8 mouse cellular contexts compared by ENCODE assay signal in genomic region chr4:99193214-99193613, GRCm38 (mm10). TPM values are rescaled to one million over a fixed set of nuclear protein-coding genes. Genes with fewer than 3 reads are reported as not detected.
DNase-seq lines count a peak whose midpoint lies in the region; ATAC-seq and TF ChIP-seq lines count a peak whose summit lies in the region.

No protein-coding gene starts in this region.

- H3K4me1 ChIP-seq in erythroblast, embryonic 14.5 days (ENCODE audit: control insufficient read depth) = peaks cover 11% of the 10 kb centered on the region
- H3K4me1 ChIP-seq in lung, postnatal 0 days (ENCODE audit: insufficient read depth, low read depth, low read length) = no peaks in the 10 kb centered on the region
- no peaks in the 10 kb centered on the region for H3K4me1 ChIP-seq in limb, embryonic 15.5 days
- no peaks in the 10 kb centered on the region for H3K4me1 ChIP-seq in stomach, embryonic 16.5 days (ENCODE audit: control insufficient read depth, insufficient read depth, low read length)

- WGBS in lung, postnatal 0 days = 36% methylated on average over 6 of the region's 6 CpGs
- 36% methylated on average over 6 of the region's 6 CpGs for WGBS in limb, embryonic 15.5 days
- 37% methylated on average over 6 of the region's 6 CpGs for WGBS in stomach, embryonic 16.5 days

- no peak for DNase-seq in lung, postnatal 0 days (ENCODE audit: low spot score)
- DNase-seq in lung, postnatal 36 days = no peak
- no peak for DNase-seq in frontal cortex, adult 2 months (ENCODE audit: extremely low spot score in 1 of 2, low spot score in 1 of 2)
- DNase-seq in right cerebral cortex, postnatal 14 days = no peak

- H3K27me3 ChIP-seq in erythroblast, embryonic 14.5 days (ENCODE audit: control insufficient read depth) = no peaks in the 10 kb centered on the region; the same call in 1 of the 2 replicates
- H3K27me3 ChIP-seq in lung, postnatal 0 days (replicated peaks; ENCODE audit: insufficient read depth, low read length) = no peaks in the 10 kb centered on the region
- H3K27me3 ChIP-seq in limb, embryonic 15.5 days = no peaks in the 10 kb centered on the region
- H3K27me3 ChIP-seq in stomach, embryonic 16.5 days (ENCODE audit: control insufficient read depth, insufficient read depth, low read length) = no peaks in the 10 kb centered on the region

- H3K9ac ChIP-seq in lung, postnatal 0 days (replicated peaks; ENCODE audit: low read depth) = no peak overlapping the region
- no peak overlapping the region for H3K9ac ChIP-seq in limb, embryonic 15.5 days
- no peak overlapping the region for H3K9ac ChIP-seq in stomach, embryonic 16.5 days (ENCODE audit: low read length)

- ATAC-seq in erythroblast, adult 5-6 weeks (replicated peaks; ENCODE audit: low FRiP score, poor library complexity, severe bottlenecking) = no peak
- no peak for ATAC-seq in lung, postnatal 0 days
- ATAC-seq in limb, embryonic 15.5 days (ENCODE audit: insufficient number of reproducible peaks, low FRiP score, low TSS enrichment, low read depth) = no peak
- no peak for ATAC-seq in stomach, embryonic 16.5 days (ENCODE audit: insufficient read depth, low FRiP score)

- peak overlapping the region; percentile 71 for H3K4me2 ChIP-seq in lung, postnatal 0 days (replicated peaks; ENCODE audit: low read depth, low read length)
- peak overlapping the region; percentile 63 for H3K4me2 ChIP-seq in limb, embryonic 15.5 days
- H3K4me2 ChIP-seq in stomach, embryonic 16.5 days (ENCODE audit: low read depth, low read length) = peak overlapping the region; percentile 74

- no peak overlapping the region for H3K27ac ChIP-seq in lung, postnatal 0 days (ENCODE audit: low read length)
- H3K27ac ChIP-seq in limb, embryonic 15.5 days = no peak overlapping the region
- H3K27ac ChIP-seq in stomach, embryonic 16.5 days (ENCODE audit: low read length) = no peak overlapping the region

- no peaks in the 10 kb centered on the region for H3K9me3 ChIP-seq in erythroblast, embryonic 14.5 days (ENCODE audit: control insufficient read depth, low read length)
- no peaks in the 10 kb centered on the region for H3K9me3 ChIP-seq in lung, postnatal 0 days (ENCODE audit: low read length)
- H3K9me3 ChIP-seq in limb, embryonic 15.5 days = no peaks in the 10 kb centered on the region
- no peaks in the 10 kb centered on the region for H3K9me3 ChIP-seq in stomach, embryonic 16.5 days (replicated peaks; ENCODE audit: control insufficient read depth, low read length)

- TF ChIP-seq EP300 in lung, postnatal 0 days (IDR thresholded peaks at IDR 0.05) = no peak

- H3K36me3 ChIP-seq in erythroblast, embryonic 14.5 days (ENCODE audit: control insufficient read depth) = no peaks in the 10 kb centered on the region
- no peaks in the 10 kb centered on the region for H3K36me3 ChIP-seq in lung, postnatal 0 days (ENCODE audit: insufficient read depth, low read length)
- H3K36me3 ChIP-seq in limb, embryonic 15.5 days = no peaks in the 10 kb centered on the region
- H3K36me3 ChIP-seq in stomach, embryonic 16.5 days (ENCODE audit: control insufficient read depth, insufficient read depth, low read length) = no peaks in the 10 kb centered on the region

- TF ChIP-seq CTCF in lung, postnatal 0 days (IDR thresholded peaks at IDR 0.05) = no peak; the same call in 1 of the 2 replicates

- peak overlapping the region; percentile 80 for H3K4me3 ChIP-seq in erythroblast, embryonic 14.5 days (replicated peaks)
- H3K4me3 ChIP-seq in lung, postnatal 0 days (ENCODE audit: low read depth, low read length) = peak overlapping the region; percentile 75
- H3K4me3 ChIP-seq in limb, embryonic 15.5 days = peak overlapping the region; percentile 66; the same call in 1 of the 2 replicates
- H3K4me3 ChIP-seq in stomach, embryonic 16.5 days (replicated peaks; ENCODE audit: low read length) = peak overlapping the region; percentile 70

RNA-seq across cellular contexts. Expression of gene Atg4c, which starts 0.5 kb away (rescaled TPM):
- 0.01 TPM in 2 replicates for polyA plus RNA-seq in erythroblast, embryonic 14.5 days (2012)
- total RNA-seq in erythroblast, adult 5-6 weeks (2015; ENCODE audit: low replicate concordance) = 3.1 and 5.8 TPM in 2 replicates
- total RNA-seq in erythroblast, adult 5-6 weeks (2017; ENCODE audit: low replicate concordance) = 2.2 and 3.0 TPM in 2 replicates
- polyA plus RNA-seq in lung, postnatal 0 days (2015; fragmentation: Nextera tagmentation; extraction: Ambion mirVana) = 8.1 and 8.9 TPM in 2 replicates
- polyA plus RNA-seq in limb, embryonic 15.5 days (2015; fragmentation: Nextera tagmentation; extraction: Ambion mirVana) = 13.5 and 14.0 TPM in 2 replicates
- 11.8 and 13.9 TPM in 2 replicates for polyA plus RNA-seq in stomach, embryonic 16.5 days (2015; fragmentation: Nextera tagmentation; extraction: Ambion mirVana)
- 27.6 and 29.1 TPM in 2 replicates for polyA plus RNA-seq in frontal cortex, adult 2 months (2012; rRNA removed)
